Mouse (Mus musculus) MEL (cell line): ENCODE results near the gene Ripor3. TPM values are rescaled to one million over a fixed set of nuclear protein-coding genes. Genes with fewer than 3 reads are reported as not detected.

Experiments
- DNase-seq: peaks from one replicate; pipeline ENCODE4 v3.0.0; 2011; ENCODE audit warnings: low read depth, low spot score
- H3K27ac ChIP-seq: 2 replicates; pipeline ENCODE4 v1.5.1; 2012; ENCODE audit warnings: low read depth, mild to moderate bottlenecking, control low read depth, low read length, moderate library complexity; ENCODE audit not compliant: control insufficient read depth
- H3K27me3 ChIP-seq, 2 experiments: fragments of 150-350 bp in 1 of 2; sonication (generic) in 1 of 2; 2 replicates each; pipeline ENCODE4 v1.6.1; 2012; ENCODE audit warnings: low read length in 2 of 2, mild to moderate bottlenecking in 2 of 2, improper control_type of control experiment in 1 of 2, moderate library complexity in 1 of 2; ENCODE audit not compliant: insufficient read depth in 2 of 2, control insufficient read depth in 1 of 2
- H3K36me3 ChIP-seq, 2 experiments: 2 replicates each; pipeline ENCODE4 v1.6.1; 2012 to 2014; ENCODE audit warnings: low read length in 2 of 2, improper control_type of control experiment in 1 of 2, inconsistent platforms in 1 of 2, mild to moderate bottlenecking in 1 of 2; ENCODE audit not compliant: insufficient read depth in 2 of 2, control insufficient read depth in 1 of 2
- H3K4me1 ChIP-seq, 2 experiments: fragments of 150-350 bp in 1 of 2; sonication (generic) in 1 of 2; 2 replicates each; pipeline ENCODE4 v1.6.1; 2012; ENCODE audit warnings: low read length in 2 of 2, improper control_type of control experiment in 1 of 2, mild to moderate bottlenecking in 1 of 2; ENCODE audit not compliant: insufficient read depth in 2 of 2, control insufficient read depth in 1 of 2
- H3K4me3 ChIP-seq, 2 experiments: fragments of 150-350 bp in 1 of 2; sonication (generic) in 1 of 2; 2 replicates each; pipeline ENCODE4 v1.5.1; 2012; ENCODE audit warnings: low read depth in 2 of 2, low read length in 2 of 2, mild to moderate bottlenecking in 2 of 2, moderate library complexity in 2 of 2, control low read depth in 1 of 2, improper control_type of control experiment in 1 of 2; ENCODE audit not compliant: control insufficient read depth in 1 of 2, insufficient read depth in 1 of 2
- H3K79me2 ChIP-seq: 2 replicates; pipeline ENCODE4 v1.6.1; 2012; ENCODE audit warnings: mild to moderate bottlenecking, low read length, moderate library complexity; ENCODE audit not compliant: control insufficient read depth, poor library complexity, insufficient read depth
- H3K9ac ChIP-seq: 2 replicates; pipeline ENCODE4 v1.6.1; 2012; ENCODE audit warnings: low read depth, mild to moderate bottlenecking, control low read depth, low read length, moderate library complexity; ENCODE audit not compliant: control insufficient read depth, poor library complexity, severe bottlenecking
- H3K9me3 ChIP-seq: fragments of 150-350 bp; sonication (generic); replicated peaks from 2 replicates; pipeline ENCODE4 v1.6.1; 2012; ENCODE audit warnings: mild to moderate bottlenecking, low read length, improper control_type of control experiment, moderate library complexity; ENCODE audit not compliant: insufficient read depth
- BHLHE40 ChIP-seq: IDR thresholded peaks from 2 replicates; pipeline ENCODE4 v1.6.1; 2012; ENCODE audit warnings: low read depth, mild to moderate bottlenecking, inconsistent platforms, low read length, improper control_type of control experiment, borderline replicate concordance
- CHD1 ChIP-seq: IDR thresholded peaks from 2 replicates; pipeline ENCODE4 v1.6.1; 2012; ENCODE audit warnings: low read depth, mild to moderate bottlenecking, inconsistent platforms, low read length, improper control_type of control experiment
- CTCF ChIP-seq, 3 experiments: IDR thresholded peaks in 2 of 3; conservative IDR thresholded peaks in 1 of 3; 2 replicates each; pipeline ENCODE4 v1.5.1; 2011 to 2012; ENCODE audit warnings: low read length in 3 of 3, low read depth in 2 of 3, mild to moderate bottlenecking in 2 of 3, improper control_type of control experiment in 1 of 3, inconsistent platforms in 1 of 3, mixed read lengths in 1 of 3, moderate library complexity in 1 of 3; ENCODE audit not compliant: control insufficient read depth in 1 of 3, insufficient read depth in 1 of 3, poor library complexity in 1 of 3, severe bottlenecking in 1 of 3
- E2F4 ChIP-seq: IDR thresholded peaks from 2 replicates; pipeline ENCODE4 v1.6.1; 2011; ENCODE audit warnings: low read depth, low read length, improper control_type of control experiment, borderline replicate concordance
- EP300 ChIP-seq, 2 experiments: IDR thresholded peaks; 2 replicates each; pipeline ENCODE4 v1.6.1; 2011; ENCODE audit warnings: improper control_type of control experiment in 2 of 2, low read length in 2 of 2, low read depth in 1 of 2, mild to moderate bottlenecking in 1 of 2
- JUND ChIP-seq: IDR thresholded peaks from 2 replicates; pipeline ENCODE4 v1.6.1; 2011; ENCODE audit warnings: low read depth, mild to moderate bottlenecking, improper control_type of control experiment, low read length
- KAT2A ChIP-seq: conservative IDR thresholded peaks from 2 replicates; pipeline ENCODE4 v1.6.1; 2012; ENCODE audit warnings: low read depth, low read length, improper control_type of control experiment, inconsistent platforms
- MAFK ChIP-seq: IDR thresholded peaks from 2 replicates; pipeline ENCODE4 v1.6.1; 2011; ENCODE audit warnings: low read depth, mild to moderate bottlenecking, low read length, improper control_type of control experiment, borderline replicate concordance
- MAX ChIP-seq: IDR thresholded peaks from 2 replicates; pipeline ENCODE4 v1.6.1; 2011; ENCODE audit warnings: low read length, improper control_type of control experiment
- MAZ ChIP-seq: IDR thresholded peaks from 2 replicates; pipeline ENCODE4 v1.6.1; 2012; ENCODE audit warnings: low read depth, mild to moderate bottlenecking, inconsistent platforms, low read length, improper control_type of control experiment
- MXI1 ChIP-seq: IDR thresholded peaks from 2 replicates; pipeline ENCODE4 v1.6.1; 2011; ENCODE audit warnings: mild to moderate bottlenecking, low read depth, low read length, improper control_type of control experiment
- MYC ChIP-seq: IDR thresholded peaks from 2 replicates; pipeline ENCODE4 v1.6.1; 2011; ENCODE audit warnings: low read depth, mild to moderate bottlenecking, low read length, improper control_type of control experiment, moderate library complexity
- POLR2A ChIP-seq, 2 experiments: IDR thresholded peaks; 2 replicates each; pipeline ENCODE4 v1.6.1; 2011 to 2012; ENCODE audit warnings: low read length in 2 of 2, mild to moderate bottlenecking in 2 of 2, control low read depth in 1 of 2, improper control_type of control experiment in 1 of 2, low read depth in 1 of 2, moderate library complexity in 1 of 2; ENCODE audit not compliant: control insufficient read depth in 1 of 2, insufficient read depth in 1 of 2, poor library complexity in 1 of 2
- RAD21 ChIP-seq: IDR thresholded peaks from 2 replicates; pipeline ENCODE4 v1.6.1; 2011; ENCODE audit warnings: mild to moderate bottlenecking, low read depth, low read length, improper control_type of control experiment
- RCOR1 ChIP-seq: IDR thresholded peaks from 2 replicates; pipeline ENCODE4 v1.6.1; 2012; ENCODE audit warnings: low read depth, mild to moderate bottlenecking, inconsistent platforms, low read length, improper control_type of control experiment
- SMC3 ChIP-seq: IDR thresholded peaks from 2 replicates; pipeline ENCODE4 v1.6.1; 2011; ENCODE audit warnings: low read depth, low read length, improper control_type of control experiment
- UBTF ChIP-seq: IDR thresholded peaks from 2 replicates; pipeline ENCODE4 v1.6.1; 2012; ENCODE audit warnings: low read depth, mild to moderate bottlenecking, inconsistent platforms, low read length, improper control_type of control experiment, moderate library complexity, borderline replicate concordance; ENCODE audit not compliant: insufficient read depth
- USF1 ChIP-seq: IDR thresholded peaks from 2 replicates; pipeline ENCODE4 v1.6.1; 2014; ENCODE audit warnings: low read depth, mild to moderate bottlenecking, inconsistent platforms, low read length, improper control_type of control experiment, moderate library complexity
- ZNF384 ChIP-seq: IDR thresholded peaks from 2 replicates; pipeline ENCODE4 v1.6.1; 2012; ENCODE audit warnings: low read depth, mild to moderate bottlenecking, inconsistent platforms, low read length, improper control_type of control experiment
- polyA plus RNA-seq, 2 experiments: library from polyadenylated mRNA; stranded (reverse) in 1 of 2; unstranded in 1 of 2; fragments of >175 nt in 1 of 2; fragments of >200 nt in 1 of 2; gene quantifications; 2 replicates each; pipeline versions ENCODE4 v1.2.1 to v1.2.4; 2012; ENCODE audit warnings: low replicate concordance in 2 of 2, low read depth in 1 of 2; ENCODE audit not compliant: insufficient read length in 2 of 2, insufficient read depth in 1 of 2, missing spikeins in 1 of 2
- total RNA-seq: library from RNA; depleted of rRNA; stranded (reverse); fragments of 300-350 nt; gene quantifications from 2 replicates; pipeline ENCODE4 v1.2.3, GENCODE M21; 2012

The Ripor3 gene
- total and polyA plus RNA-seq, 3 experiments: not detected

DNA sequence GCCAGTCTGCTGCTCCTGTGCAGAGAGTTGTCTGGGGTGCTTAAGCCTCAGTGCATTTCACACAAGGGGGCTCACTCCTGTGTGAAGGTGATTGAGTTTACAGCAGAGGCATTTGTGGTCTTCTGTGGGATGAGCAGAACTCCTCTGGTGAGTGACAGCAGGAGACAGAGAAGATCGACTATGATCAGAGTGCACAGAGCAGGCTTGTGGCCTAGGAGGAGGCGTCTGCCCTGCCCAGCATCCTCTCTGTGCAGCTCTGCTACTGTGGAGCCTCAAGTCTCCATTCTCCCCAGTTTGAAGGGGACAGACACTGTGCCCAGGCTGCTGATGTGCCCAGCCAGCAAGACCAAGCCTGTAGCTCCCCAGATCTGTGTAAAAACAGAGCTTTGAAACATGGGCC, 60.6 kb downstream of the Ripor3 start:
- Histone ChIP-seq H3K4me3 (no peak overlapping the region), H3K9me3 (no peaks in the 10 kb centered on the region), H3K36me3 (no peaks in the 10 kb centered on the region), H3K27ac (no peak overlapping the region), H3K27me3 (no peaks in the 10 kb centered on the region), H3K79me2 (peaks cover 25% of the 10 kb centered on the region), H3K4me1 (peaks cover 0 to 3% of the 10 kb centered on the region in 2 experiments; a peak in 3 of 4 replicates), H3K9ac (no peak overlapping the region)
- no peak for DNase-seq
- no peak for TF ChIP-seq JUND
- no peak for TF ChIP-seq BHLHE40
- no peak for TF ChIP-seq RCOR1
- no peak for TF ChIP-seq EP300 (IDR thresholded peaks at IDR 0.05; ENCODE audit: low read depth in 1 of 2, low read length in 2 of 2)
- no peak for TF ChIP-seq MAFK
- TF ChIP-seq UBTF: no peak
- no peak for TF ChIP-seq E2F4
- TF ChIP-seq MAZ: no peak

DNA sequence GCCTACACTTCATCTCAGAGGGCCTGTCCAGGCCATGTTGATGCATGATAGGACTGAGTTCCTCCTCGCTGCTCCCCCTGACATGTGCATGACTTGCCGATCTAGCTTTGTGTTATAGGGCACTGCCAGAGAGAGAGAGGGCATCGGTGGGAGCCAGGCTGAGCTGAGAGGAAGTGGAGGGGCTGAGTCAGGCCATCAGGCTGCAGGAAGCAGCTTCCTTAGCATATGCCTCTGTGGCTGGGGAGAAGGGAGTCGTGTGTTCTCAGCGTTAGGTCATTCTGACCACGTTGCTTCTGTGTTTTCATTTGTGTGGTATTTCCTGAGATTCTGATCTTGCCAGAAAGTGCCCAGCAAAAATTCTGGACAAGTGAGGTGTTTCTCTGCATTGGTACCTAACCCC, 61.2 kb downstream of the Ripor3 start:
- peak; percentile 30 for DNase-seq
- Histone ChIP-seq H3K36me3 (no peaks in the 10 kb centered on the region), H3K79me2 (peaks cover 30% of the 10 kb centered on the region), H3K4me1 (peaks cover 0 to 3% of the 10 kb centered on the region in 2 experiments; a peak in 3 of 4 replicates), H3K9me3 (no peaks in the 10 kb centered on the region), H3K27ac (no peak overlapping the region), H3K4me3 (no peak overlapping the region), H3K27me3 (no peaks in the 10 kb centered on the region), H3K9ac (no peak overlapping the region)
- TF ChIP-seq MYC (no peak), USF1 (no peak), MXI1 (0 out of 2 replicates have a peak, but pooled peaks have one; percentile 29), MAX (0 out of 2 replicates have a peak, but pooled peaks have one; percentile 15), SMC3 (no peak)

DNA sequence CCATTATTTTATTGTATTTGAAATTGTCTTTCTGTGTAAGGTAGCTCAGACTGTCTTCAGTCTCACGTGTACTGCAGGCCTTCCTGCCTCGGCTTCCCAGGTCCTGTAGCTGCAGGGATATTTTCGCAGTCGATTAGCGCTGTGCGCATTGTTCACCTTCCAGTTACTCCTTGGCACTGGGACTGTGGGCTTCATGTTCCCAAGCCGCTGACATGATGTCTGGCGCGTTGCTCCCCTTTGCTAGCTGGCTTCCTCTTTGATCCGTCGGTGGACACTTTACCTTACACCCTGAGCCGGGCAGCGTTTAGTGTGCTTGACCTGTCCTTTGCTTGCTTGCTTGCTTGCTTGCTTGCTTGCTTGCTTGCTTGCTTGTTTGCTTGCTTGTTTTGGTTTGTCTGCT, 61.9 kb downstream of the Ripor3 start:
- Histone ChIP-seq H3K4me3 (no peak overlapping the region), H3K79me2 (peaks cover 36% of the 10 kb centered on the region), H3K27me3 (no peaks in the 10 kb centered on the region), H3K9ac (no peak overlapping the region), H3K9me3 (no peaks in the 10 kb centered on the region), H3K36me3 (no peaks in the 10 kb centered on the region; a peak in 1 of 4 replicates), H3K4me1 (peaks cover 0 to 3% of the 10 kb centered on the region in 2 experiments; a peak in 3 of 4 replicates), H3K27ac (no peak overlapping the region)
- TF ChIP-seq POLR2A (IDR thresholded peaks at IDR 0.05; ENCODE audit: control insufficient read depth in 1 of 2, insufficient read depth in 1 of 2, low read depth in 1 of 2, low read length in 2 of 2, poor library complexity in 1 of 2) (no peak), CHD1 (no peak), EP300 (IDR thresholded peaks at IDR 0.05; ENCODE audit: low read depth in 1 of 2, low read length in 2 of 2) (no peak), SMC3 (no peak), RAD21 (no peak), KAT2A (no peak), CTCF (IDR thresholded peaks at IDR 0.05 in 2 of 3, conservative IDR thresholded peaks at IDR 0.05 in 1 of 3; ENCODE audit: control insufficient read depth in 1 of 3, insufficient read depth in 1 of 3, low read depth in 2 of 3, low read length in 3 of 3, poor library complexity in 1 of 3, severe bottlenecking in 1 of 3) (no peak), BHLHE40 (no peak), ZNF384 (no peak)
- no peak for DNase-seq
